Mouse (Mus musculus) cerebellum, postnatal 14 days (tissue): ENCODE measurements at regions not wholly inside any gene's neighbourhood (a gene's known extent, or its start where the extent isn't known, plus 50 kb on each side); places are given as distances from the start of the nearest gene placed in this dataset.

Experiments used
- DNase-seq, 2 experiments: peaks; one replicate each; pipeline ENCODE4 v3.0.0; 2021; ENCODE audit warnings: mixed read lengths in 2 of 2

GRCm38 (mm10) chr5:43424551-43425257 is 90.6 kb upstream of the C1qtnf7 start:
- DNase-seq, result no peak

GRCm38 (mm10) chr5:43433337-43433736 is 82.0 kb upstream of the C1qtnf7 start:
- no peak for DNase-seq

- DNase-seq, result no peak
These were observed 76.1 kb upstream of the C1qtnf7 start for GRCm38 (mm10) chr5:43439191-43439590.

- DNase-seq, result no peak
These were observed 74.0 kb upstream of the C1qtnf7 start for GRCm38 (mm10) chr5:43441306-43441705.

- DNase-seq, result no peak
These were observed 70.6 kb upstream of the C1qtnf7 start for GRCm38 (mm10) chr5:43444582-43445214.

- DNase-seq, result no peak
These were observed 69.7 kb upstream of the C1qtnf7 start for GRCm38 (mm10) chr5:43445620-43446019.

GRCm38 (mm10) chr5:43446295-43446694 is 69.0 kb upstream of the C1qtnf7 start:
- DNase-seq, result no peak

GRCm38 (mm10) chr5:43456018-43456417 is 59.3 kb upstream of the C1qtnf7 start:
- DNase-seq, result no peak

- no peak for DNase-seq
These were observed 57.6 kb upstream of the C1qtnf7 start for GRCm38 (mm10) chr5:43457725-43458124.

GRCm38 (mm10) chr5:43461987-43462715 is 53.2 kb upstream of the C1qtnf7 start:
- no peak for DNase-seq
